Mouse (Mus musculus) hematopoietic stem cell, adult 5-6 weeks (primary cell): ENCODE results near the gene Ucp3. TPM values are rescaled to one million over a fixed set of nuclear protein-coding genes. Genes with fewer than 3 reads are reported as not detected.
A peak's percentile ranks its signal among the peaks of the same experiment; 100 is the strongest.

Experiments
- ATAC-seq, 2 experiments: fragments of 125-278 bp in 1 of 2; replicated peaks in 1 of 2; 2 replicates each; pipeline ENCODE4 v1.8.0; 2016 to 2017; ENCODE audit warnings: inconsistent platforms in 2 of 2, mild to moderate bottlenecking in 2 of 2, moderate number of reproducible peaks in 2 of 2, low read depth in 1 of 2, moderate TSS enrichment in 1 of 2; ENCODE audit not compliant: low FRiP score in 2 of 2, poor library complexity in 2 of 2, severe bottlenecking in 2 of 2, insufficient read depth in 1 of 2, low TSS enrichment in 1 of 2
- total RNA-seq: library from RNA; stranded (forward); fragments of 172-1452, 232-1000 nt; gene quantifications from 2 replicates; pipeline ENCODE4 v1.2.3, GENCODE M21; 2017

Gene Ucp3
- total RNA-seq, 1 experiment from 2014 or later = not detected

GRCm38 (mm10) chr7:100493484-100494414 is 21.0 kb downstream of the Ucp3 start:
- ATAC-seq = peak in 1 of 2 experiments; percentile 3; a peak in 1 of 4 replicates

- ATAC-seq = no peak
Measured at GRCm38 (mm10) chr7:100494415-100494831, 21.6 kb downstream of the Ucp3 start.

- ATAC-seq = no peak
Measured at GRCm38 (mm10) chr7:100495042-100495441, 22.3 kb downstream of the Ucp3 start.

GRCm38 (mm10) chr7:100495581-100496251 is 22.9 kb downstream of the Ucp3 start:
- ATAC-seq = peak; percentile 69 to 80

- ATAC-seq = no peak
Measured at GRCm38 (mm10) chr7:100496371-100496770, 23.6 kb downstream of the Ucp3 start.

- no peak for ATAC-seq
Measured at GRCm38 (mm10) chr7:100496791-100497190, 24.0 kb downstream of the Ucp3 start.

GRCm38 (mm10) chr7:100497402-100497801 is 24.6 kb downstream of the Ucp3 start:
- ATAC-seq = no peak

- ATAC-seq = no peak
Measured at GRCm38 (mm10) chr7:100497982-100498381, 25.2 kb downstream of the Ucp3 start.

- no peak for ATAC-seq
Measured at GRCm38 (mm10) chr7:100499465-100499864, 26.7 kb downstream of the Ucp3 start.

GRCm38 (mm10) chr7:100500276-100500977 is 27.6 kb downstream of the Ucp3 start:
- ATAC-seq = no peak

GRCm38 (mm10) chr7:100501027-100501843 is 28.4 kb downstream of the Ucp3 start:
- no peak for ATAC-seq

- ATAC-seq = no peak
Measured at GRCm38 (mm10) chr7:100501844-100502373, 29.1 kb downstream of the Ucp3 start.

GRCm38 (mm10) chr7:100502374-100502922 is 29.7 kb downstream of the Ucp3 start:
- ATAC-seq = peak in 1 of 2 experiments; percentile 12; a peak in 2 of 4 replicates

GRCm38 (mm10) chr7:100503076-100503475 is 30.3 kb downstream of the Ucp3 start:
- peak; percentile 32 to 57; a peak in 2 of 4 replicates for ATAC-seq

- no peak for ATAC-seq
Measured at GRCm38 (mm10) chr7:100504740-100505487, 32.1 kb downstream of the Ucp3 start.

- no peak for ATAC-seq
Measured at GRCm38 (mm10) chr7:100506494-100506893, 33.7 kb downstream of the Ucp3 start.
